Mouse (Mus musculus) brain, adult 2 months (tissue): ENCODE results near the gene Grk6.

ENCODE experiments used
- DNase-seq: peaks from one replicate; pipeline ENCODE4 v3.0.0; 2011; ENCODE audit warnings: low read depth, low spot score

Grk6 gene

GRCm38 (mm10) chr13:55444937-55445315, at the start of gene Grk6:
TSS of gene Grk6 (plus strand) at chr13:55445072.
- peak; percentile 100 for DNase-seq

- no peak for DNase-seq
Observed at GRCm38 (mm10) chr13:55398088-55398487, 46.8 kb upstream of the Grk6 start, which contains the start of gene Slc34a1. TSS of gene Slc34a1 (plus strand) at chr13:55398187.

GRCm38 (mm10) chr13:55399300-55400038, 45.4 kb upstream of the Grk6 start:
- no peak for DNase-seq

GRCm38 (mm10) chr13:55400039-55400346, 44.9 kb upstream of the Grk6 start:
- DNase-seq, result no peak

GRCm38 (mm10) chr13:55403266-55403665, 41.6 kb upstream of the Grk6 start:
- no peak for DNase-seq

GRCm38 (mm10) chr13:55403935-55404852, 40.7 kb upstream of the Grk6 start:
- peak; percentile 93 for DNase-seq

GRCm38 (mm10) chr13:55404853-55405782, 39.8 kb upstream of the Grk6 start:
- DNase-seq, result peak; percentile 89

GRCm38 (mm10) chr13:55405783-55406390, 39.0 kb upstream of the Grk6 start:
- no peak for DNase-seq

GRCm38 (mm10) chr13:55407341-55407740, 37.5 kb upstream of the Grk6 start:
- no peak for DNase-seq

GRCm38 (mm10) chr13:55408546-55409120, 36.2 kb upstream of the Grk6 start:
- DNase-seq, result no peak

- no peak for DNase-seq
Observed at GRCm38 (mm10) chr13:55411826-55412225, 33.0 kb upstream of the Grk6 start.

- no peak for DNase-seq
Observed at GRCm38 (mm10) chr13:55412643-55413307, 32.1 kb upstream of the Grk6 start.

- no peak for DNase-seq
Observed at GRCm38 (mm10) chr13:55413333-55413732, 31.5 kb upstream of the Grk6 start.

- peak; percentile 85 for DNase-seq
Observed at GRCm38 (mm10) chr13:55414743-55415380, 30.0 kb upstream of the Grk6 start, which contains the start of gene Pfn3. TSS of gene Pfn3 (minus strand) at chr13:55415232.

- peak; percentile 86 for DNase-seq
Observed at GRCm38 (mm10) chr13:55418004-55418403, 26.9 kb upstream of the Grk6 start.

- no peak for DNase-seq
Observed at GRCm38 (mm10) chr13:55419142-55419541, 25.7 kb upstream of the Grk6 start.

GRCm38 (mm10) chr13:55420018-55420932, 24.6 kb upstream of the Grk6 start:
- DNase-seq, result no peak

GRCm38 (mm10) chr13:55420933-55421800, 23.7 kb upstream of the Grk6 start:
- DNase-seq, result peak; percentile 71
